Comparison of ENCODE assay signal across 9 mouse cellular contexts in the genomic region with DNA sequence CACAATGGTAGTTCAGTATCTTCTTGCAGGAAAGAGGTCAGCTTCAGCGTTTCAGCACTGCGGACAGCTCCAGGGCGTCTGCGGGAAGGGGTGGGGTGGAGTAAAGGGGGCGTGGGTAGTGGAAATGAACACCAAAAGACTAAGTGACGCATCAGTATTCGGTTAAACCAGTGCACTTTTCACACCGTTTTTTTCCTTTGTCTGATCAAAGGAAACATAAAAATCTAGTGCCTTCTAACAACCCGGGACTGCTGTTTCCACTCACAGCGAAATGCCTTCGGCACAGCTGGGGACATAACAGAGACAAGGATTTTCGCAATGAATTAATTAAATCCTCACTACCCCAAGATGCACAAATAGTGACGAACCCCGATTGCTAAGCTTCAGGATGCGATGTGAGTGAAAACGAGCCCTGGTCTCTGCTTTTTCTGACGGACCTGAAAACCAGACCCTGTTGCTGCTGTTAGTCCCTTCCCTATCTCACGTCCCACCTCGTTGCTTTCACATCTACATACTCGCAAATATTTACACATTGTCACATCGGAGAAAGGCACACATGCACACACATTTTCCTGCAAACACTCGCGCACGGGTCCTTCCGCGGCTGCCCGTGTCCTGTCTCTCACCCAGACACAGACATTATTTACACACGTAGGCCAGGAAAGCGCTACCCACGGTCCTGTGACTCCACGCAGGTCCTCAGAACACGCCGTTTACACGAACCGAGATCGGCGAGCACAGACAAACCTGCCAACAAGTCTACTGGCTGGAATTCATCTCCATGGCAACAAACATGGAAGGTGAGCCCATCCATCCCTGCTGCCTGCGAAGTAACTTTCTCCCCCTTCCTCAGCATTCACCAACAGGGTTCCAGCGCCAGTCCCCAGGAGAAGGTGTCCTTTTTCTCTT. TPM values are rescaled to one million over a fixed set of nuclear protein-coding genes. Genes with fewer than 3 reads are reported as not detected.
DNase-seq lines count a peak whose midpoint lies in the region; ATAC-seq and TF ChIP-seq lines count a peak whose summit lies in the region.
"Had no signal": no experiment of that assay in that cellular context is flagged by ENCODE, and none has a peak within 500 bp of the region (broad histone marks: within the 10 kb centered on the region; RNA-seq: fewer than 3 reads in every experiment).

A gene (plus strand): TSS at position 790 of the 909 bp plus-strand sequence.

- H3K9me3 ChIP-seq in embryonic facial prominence, embryonic 14.5 days (ENCODE audit: control insufficient read depth, low read length): no peaks in the 10 kb centered on the region
- H3K9me3 ChIP-seq in heart, embryonic 14.5 days (ENCODE audit: control insufficient read depth, low read length): no peaks in the 10 kb centered on the region
- no peaks in the 10 kb centered on the region for H3K9me3 ChIP-seq in kidney, embryonic 16.5 days (ENCODE audit: low read length)

- no peaks in the 10 kb centered on the region for H3K36me3 ChIP-seq in embryonic facial prominence, embryonic 14.5 days (ENCODE audit: control insufficient read depth, insufficient read depth, low read length)
- H3K36me3 ChIP-seq in heart, embryonic 14.5 days (ENCODE audit: control insufficient read depth, insufficient read depth, low read length): no peaks in the 10 kb centered on the region
- no peaks in the 10 kb centered on the region for H3K36me3 ChIP-seq in kidney, embryonic 16.5 days (ENCODE audit: insufficient read depth, low read length)
- H3K36me3 ChIP-seq in myocyte (ENCODE audit: control insufficient read depth, insufficient read depth): no peaks in the 10 kb centered on the region

- ATAC-seq in embryonic facial prominence, embryonic 14.5 days (ENCODE audit: low read depth): peak; percentile 86
- no peak for ATAC-seq in heart, embryonic 14.5 days (ENCODE audit: insufficient number of reproducible peaks, insufficient read depth, low FRiP score, low read depth)
- peak; percentile 84; the same call in 1 of the 2 replicates for ATAC-seq in kidney, embryonic 16.5 days (ENCODE audit: low FRiP score, low TSS enrichment)

- DNase-seq in 3134 (ENCODE audit: extremely low read depth, insufficient read length, low spot score): peak; percentile 20
- peak; percentile 88 to 91 for DNase-seq in adrenal gland, postnatal 36 days
- peak; percentile 88 for DNase-seq in embryonic facial prominence, embryonic 14.5 days (ENCODE audit: low spot score)
- DNase-seq in liver: peak; percentile 80
- peak; percentile 67 to 85 for DNase-seq in spleen, postnatal 4 days (ENCODE audit: low spot score in 2 of 2)

- no peak for TF ChIP-seq POLR2A in myocyte (IDR thresholded peaks at IDR 0.05; ENCODE audit: insufficient read length, low read depth)

- no peaks in the 10 kb centered on the region; the same call in 1 of the 2 replicates for H3K27me3 ChIP-seq in embryonic facial prominence, embryonic 14.5 days (replicated peaks; ENCODE audit: control insufficient read depth, insufficient read depth, low read length)
- H3K27me3 ChIP-seq in heart, embryonic 14.5 days (ENCODE audit: control insufficient read depth, insufficient read depth, low read length): 0 out of 2 replicates have a peak, but pooled peaks cover 4% of the 10 kb centered on the region
- H3K27me3 ChIP-seq in kidney, embryonic 16.5 days (ENCODE audit: insufficient read depth, low read length): no peaks in the 10 kb centered on the region
- no peaks in the 10 kb centered on the region for H3K27me3 ChIP-seq in myocyte (ENCODE audit: control insufficient read depth, insufficient read depth, insufficient read length)
- H3K27me3 ChIP-seq: CH12.LX had no signal

- no peaks in the 10 kb centered on the region for H3K79me2 ChIP-seq in myocyte (ENCODE audit: control insufficient read depth, insufficient read depth)

- H3K27ac ChIP-seq in embryonic facial prominence, embryonic 14.5 days (replicated peaks; ENCODE audit: low read depth, low read length): no peak within 1 kb of the TSS
- no peak within 1 kb of the TSS for H3K27ac ChIP-seq in heart, embryonic 14.5 days (replicated peaks in 1 of 2; ENCODE audit: control insufficient read depth in 1 of 2, insufficient read depth in 1 of 2, low read depth in 2 of 2, low read length in 2 of 2)
- no peak within 1 kb of the TSS for H3K27ac ChIP-seq in kidney, embryonic 16.5 days (ENCODE audit: low read length)

- H3K4me2 ChIP-seq in embryonic facial prominence, embryonic 14.5 days (ENCODE audit: low read depth, low read length): peak within 1 kb of the TSS; percentile 70
- H3K4me2 ChIP-seq in heart, embryonic 14.5 days (ENCODE audit: low read length): peak within 1 kb of the TSS; percentile 96
- peak within 1 kb of the TSS; percentile 70 for H3K4me2 ChIP-seq in kidney, embryonic 16.5 days (replicated peaks; ENCODE audit: low read depth, low read length)
- peak within 1 kb of the TSS; percentile 99 for H3K4me2 ChIP-seq in myocyte (ENCODE audit: low read depth)

- under 1% methylated on average over 39 of the region's 39 CpGs for WGBS in embryonic facial prominence, embryonic 14.5 days
- WGBS in heart, embryonic 14.5 days: 2% methylated on average over 39 of the region's 39 CpGs
- 2% methylated on average over 39 of the region's 39 CpGs for WGBS in kidney, embryonic 16.5 days

- peak within 1 kb of the TSS; percentile 33 for H3K4me3 ChIP-seq in embryonic facial prominence, embryonic 14.5 days (ENCODE audit: low read depth, low read length)
- H3K4me3 ChIP-seq in heart, embryonic 14.5 days (ENCODE audit: control insufficient read depth in 1 of 2, insufficient read depth in 1 of 2, low read depth in 1 of 2, low read length in 2 of 2): peak within 1 kb of the TSS; percentile 35
- H3K4me3 ChIP-seq in kidney, embryonic 16.5 days (ENCODE audit: low read length): peak within 1 kb of the TSS; percentile 37
- peak within 1 kb of the TSS; percentile 9 for H3K4me3 ChIP-seq in myocyte

- no peak within 1 kb of the TSS for H3ac ChIP-seq in myocyte (ENCODE audit: control insufficient read depth, insufficient read length)

- no peak within 1 kb of the TSS for H3K9ac ChIP-seq in embryonic facial prominence, embryonic 14.5 days (ENCODE audit: low read depth, low read length)
- H3K9ac ChIP-seq in heart, embryonic 14.5 days (ENCODE audit: low read length): peak within 1 kb of the TSS; percentile 46
- no peak within 1 kb of the TSS for H3K9ac ChIP-seq in kidney, embryonic 16.5 days (replicated peaks; ENCODE audit: low read length)

- H3K4me1 ChIP-seq in embryonic facial prominence, embryonic 14.5 days (ENCODE audit: control insufficient read depth, insufficient read depth, low read length): peaks cover 8% of the 10 kb centered on the region; the same call in 1 of the 2 replicates
- peaks cover 6 to 7% of the 10 kb centered on the region in 2 experiments; a peak in 3 of 4 replicates for H3K4me1 ChIP-seq in heart, embryonic 14.5 days (ENCODE audit: control insufficient read depth in 2 of 2, insufficient read depth in 2 of 2, low read length in 2 of 2)
- H3K4me1 ChIP-seq in kidney, embryonic 16.5 days (ENCODE audit: insufficient read depth, low read length): peaks cover 6% of the 10 kb centered on the region; the same call in 1 of the 2 replicates

TF ChIP-seq in myocyte, 11 proteins besides CTCF, POLR2A, EP300 and RAD21:
- no peak for TF ChIP-seq CEBPB (IDR thresholded peaks at IDR 0.05; ENCODE audit: insufficient read depth, poor library complexity, severe bottlenecking)
- TF ChIP-seq POLR2AphosphoS2 (IDR thresholded peaks at IDR 0.05; ENCODE audit: insufficient read length, low read depth): no peak
- no peak for TF ChIP-seq TCF12 (IDR thresholded peaks at IDR 0.05; ENCODE audit: insufficient read depth, poor library complexity, severe bottlenecking)
- TF ChIP-seq E2F4 (IDR thresholded peaks at IDR 0.05; ENCODE audit: insufficient read depth): no peak
- TF ChIP-seq MAX (IDR thresholded peaks at IDR 0.05; ENCODE audit: low read depth): peak; percentile 79
- peak in 1 of 3 experiments; percentile 6 for TF ChIP-seq MYOG (IDR thresholded peaks at IDR 0.05; ENCODE audit: control insufficient read depth in 1 of 3, insufficient read depth in 1 of 3, insufficient read length in 2 of 3, low read depth in 2 of 3)
- TF ChIP-seq SRF (IDR thresholded peaks at IDR 0.05; ENCODE audit: control insufficient read depth, insufficient read length, low read depth): no peak
- TF ChIP-seq TCF3 (IDR thresholded peaks at IDR 0.05; ENCODE audit: insufficient read length, low read depth): no peak
- peak in 1 of 3 experiments; percentile 4 for TF ChIP-seq MYOD1 (IDR thresholded peaks at IDR 0.05; ENCODE audit: control insufficient read depth in 1 of 3, insufficient read length in 2 of 3, low read depth in 2 of 3)
- no peak for TF ChIP-seq USF1 (IDR thresholded peaks at IDR 0.05; ENCODE audit: low read depth)
- TF ChIP-seq REST (IDR thresholded peaks at IDR 0.05; ENCODE audit: insufficient read depth, insufficient read length): peak; percentile 94

RNA-seq across cellular contexts. Expression of the gene that starts here (rescaled TPM):
- not detected for total RNA-seq in adrenal gland, postnatal 36 days (2021)
- polyA plus RNA-seq in embryonic facial prominence, embryonic 14.5 days (2014; fragmentation: Nextera tagmentation; extraction: Ambion mirVana): not detected in 2 replicates
- polyA plus RNA-seq in heart, embryonic 14.5 days (2014; fragmentation: Nextera tagmentation; extraction: Ambion mirVana): not detected in 2 replicates
- not detected in 2 replicates for polyA plus RNA-seq in kidney, embryonic 16.5 days (2015; fragmentation: Nextera tagmentation; extraction: Ambion mirVana)
- not detected for polyA plus RNA-seq in myocyte (2012; fragmentation: generic; extraction: Trizol)
- total RNA-seq: CH12.LX had no signal

Comparison
In these comparisons a context has a peak if more than half of its experiments do, and no peak if none do; other contexts are left out.
1. Peak in DNase-seq in adrenal gland, postnatal 36 days; RNA of the gene not detected or under 1 TPM.
2. Peak in DNase-seq, ATAC-seq, H3K4me3 ChIP-seq and H3K4me2 ChIP-seq in embryonic facial prominence, embryonic 14.5 days; RNA of the gene not detected or under 1 TPM.
3. Peak in ATAC-seq, H3K4me3 ChIP-seq and H3K4me2 ChIP-seq in kidney, embryonic 16.5 days; RNA of the gene not detected or under 1 TPM.
4. DNase-seq: peak in every context shown above with its lines; median percentile 90 in adrenal gland, postnatal 36 days; 88 in embryonic facial prominence, embryonic 14.5 days; 80 in liver; 76 in spleen, postnatal 4 days; 20 in 3134.